Mouse (Mus musculus) embryonic facial prominence, embryonic 10.5 days (tissue): ENCODE measurements at regions not wholly inside any gene's neighbourhood (a gene's known extent, or its start where the extent isn't known, plus 50 kb on each side); places are given as distances from the start of the nearest gene placed in this dataset.

Experiments
- DNase-seq: peaks from one replicate; pipeline ENCODE4 v3.0.0-alpha.2; 2017; ENCODE audit warnings: low spot score
- H3K27ac ChIP-seq: fragments of 300-500 bp; sonication (generic); replicated peaks from 2 replicates; pipeline ENCODE4 v1.5.1; 2016; ENCODE audit warnings: mild to moderate bottlenecking
- H3K27me3 ChIP-seq: fragments of 300-500 bp; sonication (generic); replicated peaks from 2 replicates; pipeline ENCODE4 v1.6.1; 2016; ENCODE audit warnings: low read depth, mild to moderate bottlenecking; ENCODE audit not compliant: poor library complexity, severe bottlenecking
- H3K36me3 ChIP-seq: fragments of 300-500 bp; sonication (generic); replicated peaks from 2 replicates; pipeline ENCODE4 v1.6.1; 2016; ENCODE audit warnings: mild to moderate bottlenecking, moderate library complexity
- H3K4me1 ChIP-seq: fragments of 300-500 bp; sonication (generic); 2 replicates; pipeline ENCODE4 v1.6.1; 2016
- H3K4me3 ChIP-seq: fragments of 300-500 bp; sonication (generic); 2 replicates; pipeline ENCODE4 v1.5.1; 2016; ENCODE audit warnings: mild to moderate bottlenecking, moderate library complexity
- H3K9me3 ChIP-seq: fragments of 300-500 bp; sonication (generic); 2 replicates; pipeline ENCODE4 v1.6.1; 2016; ENCODE audit warnings: mild to moderate bottlenecking
- WGBS: fragments of 180-500 bp; shearing (Covaris S2); methylation state at CpG from one replicate; pipeline ENCODE4 v1.1.7; 2016; 5-methylcytosine and 5-hydroxymethylcytosine counted together

GRCm38 (mm10) chr9:16727653-16728052 lies 226.6 kb upstream of the Fat3 start:
- Histone ChIP-seq H3K4me1 (no peaks in the 10 kb centered on the region), H3K4me3 (no peak overlapping the region), H3K27me3 (no peaks in the 10 kb centered on the region), H3K27ac (no peak overlapping the region), H3K9me3 (no peaks in the 10 kb centered on the region), H3K36me3 (no peaks in the 10 kb centered on the region)
- 94% methylated on average over 2 of the region's 2 CpGs for WGBS
- no peak for DNase-seq

- Histone ChIP-seq H3K4me1 (no peaks in the 10 kb centered on the region), H3K4me3 (no peak overlapping the region), H3K27me3 (no peaks in the 10 kb centered on the region), H3K36me3 (no peaks in the 10 kb centered on the region), H3K9me3 (no peaks in the 10 kb centered on the region), H3K27ac (no peak overlapping the region)
- 87% methylated on average over 3 of the region's 3 CpGs for WGBS
- no peak for DNase-seq
Observed at GRCm38 (mm10) chr9:16702431-16702830, 201.3 kb upstream of the Fat3 start.

- H3K4me1 ChIP-seq = no peaks in the 10 kb centered on the region
- DNase-seq = no peak
- 87% methylated on average over 2 of the region's 2 CpGs for WGBS
- H3K27ac ChIP-seq = no peak overlapping the region
- no peaks in the 10 kb centered on the region for H3K9me3 ChIP-seq
- H3K36me3 ChIP-seq = no peaks in the 10 kb centered on the region
- no peaks in the 10 kb centered on the region for H3K27me3 ChIP-seq
- no peak overlapping the region for H3K4me3 ChIP-seq
Observed at GRCm38 (mm10) chr9:16661527-16661926, 160.4 kb upstream of the Fat3 start.

GRCm38 (mm10) chr9:16660940-16661339 lies 159.9 kb upstream of the Fat3 start:
- no peaks in the 10 kb centered on the region for H3K9me3 ChIP-seq
- no peaks in the 10 kb centered on the region for H3K36me3 ChIP-seq
- H3K27ac ChIP-seq = no peak overlapping the region
- no peaks in the 10 kb centered on the region for H3K4me1 ChIP-seq
- no peak for DNase-seq
- 77% methylated on average over 3 of the region's 3 CpGs for WGBS
- H3K4me3 ChIP-seq = no peak overlapping the region
- no peaks in the 10 kb centered on the region for H3K27me3 ChIP-seq
